Mouse (Mus musculus): ENCODE measurements around the gene Rpn1. TPM values are rescaled to one million over a fixed set of nuclear protein-coding genes. Genes with fewer than 3 reads are reported as not detected.
A peak's percentile ranks its signal among the peaks of the same experiment; 100 is the strongest.

The Rpn1 gene
- polyA plus RNA-seq, 2 experiments, result 316 to 381 TPM

DNA sequence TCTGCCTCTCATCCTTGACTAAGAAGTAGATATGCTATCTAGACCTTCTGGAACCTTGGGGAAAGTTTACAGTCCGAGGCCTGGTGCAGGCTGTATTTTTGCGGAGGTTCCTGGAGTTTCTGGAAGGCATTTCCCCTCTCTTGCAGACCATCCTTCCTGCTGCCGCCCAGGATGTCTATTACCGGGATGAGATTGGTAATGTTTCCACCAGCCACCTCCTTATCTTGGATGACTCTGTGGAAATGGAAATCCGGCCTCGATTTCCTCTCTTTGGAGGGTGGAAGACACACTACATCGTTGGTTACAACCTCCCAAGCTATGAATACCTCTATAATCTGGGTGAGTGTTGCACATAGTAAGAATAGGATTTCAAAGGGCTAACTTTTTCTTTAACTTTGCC lies 11.1 kb downstream of the Rpn1 start:
- Histone ChIP-seq H3K27ac (replicated peaks; ENCODE audit: low read depth, low read length) (no peak overlapping the region), H3K4me3 (replicated peaks; ENCODE audit: low read length) (no peak overlapping the region), H3K4me2 (replicated peaks; ENCODE audit: low read depth, low read length, severe bottlenecking) (no peak overlapping the region), H3K9ac (ENCODE audit: low read depth, low read length, severe bottlenecking) (no peak overlapping the region), H3K9me3 (ENCODE audit: control insufficient read depth, low read length) (no peaks in the 10 kb centered on the region), H3K4me1 (ENCODE audit: control insufficient read depth, insufficient read depth, low read length) (no peaks in the 10 kb centered on the region), H3K36me3 (ENCODE audit: control insufficient read depth, insufficient read depth, low read length) (peaks cover 92% of the 10 kb centered on the region), H3K27me3 (ENCODE audit: control insufficient read depth, insufficient read depth, low read length) (no peaks in the 10 kb centered on the region)
- ATAC-seq (ENCODE audit: low FRiP score, low read depth) (no peak), DNase-seq (ENCODE audit: low spot score) (no peak)
- no peak for TF ChIP-seq POLR2A (IDR thresholded peaks at IDR 0.05; ENCODE audit: borderline replicate concordance, extremely low read depth, insufficient read depth, insufficient read length)
- WGBS, result 93% methylated on average over 7 of the region's 7 CpGs

- Histone ChIP-seq H3K36me3 (ENCODE audit: control insufficient read depth, insufficient read depth, low read length) (peaks cover 77% of the 10 kb centered on the region), H3K4me1 (ENCODE audit: control insufficient read depth, insufficient read depth, low read length) (peaks cover 10% of the 10 kb centered on the region), H3K27ac (replicated peaks; ENCODE audit: low read depth, low read length) (no peak overlapping the region), H3K4me2 (replicated peaks; ENCODE audit: low read depth, low read length, severe bottlenecking) (no peak overlapping the region), H3K9me3 (ENCODE audit: control insufficient read depth, low read length) (no peaks in the 10 kb centered on the region), H3K27me3 (ENCODE audit: control insufficient read depth, insufficient read depth, low read length) (no peaks in the 10 kb centered on the region), H3K9ac (ENCODE audit: low read depth, low read length, severe bottlenecking) (no peak overlapping the region), H3K4me3 (replicated peaks; ENCODE audit: low read length) (no peak overlapping the region)
- no peak for TF ChIP-seq POLR2A (IDR thresholded peaks at IDR 0.05; ENCODE audit: borderline replicate concordance, extremely low read depth, insufficient read depth, insufficient read length)
- ATAC-seq (ENCODE audit: low FRiP score, low read depth) (no peak), DNase-seq (ENCODE audit: low spot score) (no peak)
- WGBS, result 96% methylated on average over 6 of the region's 6 CpGs
Measured at GRCm38 (mm10) chr6:88102096-88102495, 17.8 kb downstream of the Rpn1 start.

DNA sequence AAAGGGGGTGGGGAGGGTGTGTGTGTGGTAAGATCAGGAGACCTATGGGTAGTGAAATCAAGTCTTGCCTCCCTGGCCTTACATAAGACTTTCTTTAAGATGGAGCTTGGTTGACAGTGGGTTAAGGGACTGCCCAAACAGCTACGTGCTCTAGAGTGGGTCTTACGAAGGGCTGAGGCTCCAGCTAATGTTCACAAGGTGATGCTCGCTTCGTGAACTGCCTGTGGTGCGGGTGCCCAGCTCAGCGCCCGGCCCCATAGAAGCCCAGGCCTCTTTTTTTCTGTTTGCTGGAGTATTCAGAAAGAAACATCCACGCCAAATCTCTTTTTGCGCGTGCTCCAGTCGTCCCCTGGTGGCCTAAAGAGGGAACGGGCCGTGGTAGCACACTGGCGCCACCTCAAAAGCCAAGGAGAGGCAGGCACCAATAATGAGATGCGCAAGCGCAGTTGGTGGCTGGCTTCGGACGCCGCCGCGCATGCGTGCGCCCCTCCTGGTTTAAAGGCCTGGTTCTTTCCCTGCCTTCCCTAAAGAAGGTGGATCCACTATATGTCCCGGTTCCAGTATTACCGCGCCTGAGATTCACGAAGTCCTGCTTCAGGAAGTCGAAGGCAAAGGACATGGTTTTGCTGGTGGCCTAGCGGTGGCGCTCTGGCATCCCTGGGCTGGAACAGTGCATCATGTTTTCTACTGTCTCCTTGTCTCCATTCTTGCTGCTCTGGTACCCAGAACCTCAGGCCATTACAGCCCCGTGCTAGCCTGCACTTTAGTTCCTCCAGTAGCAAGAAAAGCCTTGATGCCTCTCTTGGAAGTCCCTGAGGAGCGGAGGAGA lies 21.7 kb downstream of the Rpn1 start:
- peak overlapping the region; percentile 18 for H3K4me3 ChIP-seq (replicated peaks; ENCODE audit: low read length)
- peak overlapping the region; percentile 56; the same call in 1 of the 2 replicates for H3K27ac ChIP-seq (replicated peaks; ENCODE audit: low read depth, low read length)
- peaks cover 10% of the 10 kb centered on the region for H3K4me1 ChIP-seq (ENCODE audit: control insufficient read depth, insufficient read depth, low read length)
- ATAC-seq (ENCODE audit: low FRiP score, low read depth) (peak; percentile 91), DNase-seq (ENCODE audit: low spot score) (peak; percentile 95)
- WGBS, result 10% methylated on average over 32 of the region's 32 CpGs
- H3K9ac ChIP-seq (ENCODE audit: low read depth, low read length, severe bottlenecking), result peak overlapping the region; percentile 49
- H3K9me3 ChIP-seq (ENCODE audit: control insufficient read depth, low read length), result no peaks in the 10 kb centered on the region
- peak overlapping the region; percentile 43 for H3K4me2 ChIP-seq (replicated peaks; ENCODE audit: low read depth, low read length, severe bottlenecking)
- H3K27me3 ChIP-seq (ENCODE audit: control insufficient read depth, insufficient read depth, low read length), result no peaks in the 10 kb centered on the region
- TF ChIP-seq POLR2A (IDR thresholded peaks at IDR 0.05; ENCODE audit: borderline replicate concordance, extremely low read depth, insufficient read depth, insufficient read length), result 0 out of 2 replicates have a peak, but pooled peaks have one; percentile 32
- peaks cover 39% of the 10 kb centered on the region for H3K36me3 ChIP-seq (ENCODE audit: control insufficient read depth, insufficient read depth, low read length)

DNA sequence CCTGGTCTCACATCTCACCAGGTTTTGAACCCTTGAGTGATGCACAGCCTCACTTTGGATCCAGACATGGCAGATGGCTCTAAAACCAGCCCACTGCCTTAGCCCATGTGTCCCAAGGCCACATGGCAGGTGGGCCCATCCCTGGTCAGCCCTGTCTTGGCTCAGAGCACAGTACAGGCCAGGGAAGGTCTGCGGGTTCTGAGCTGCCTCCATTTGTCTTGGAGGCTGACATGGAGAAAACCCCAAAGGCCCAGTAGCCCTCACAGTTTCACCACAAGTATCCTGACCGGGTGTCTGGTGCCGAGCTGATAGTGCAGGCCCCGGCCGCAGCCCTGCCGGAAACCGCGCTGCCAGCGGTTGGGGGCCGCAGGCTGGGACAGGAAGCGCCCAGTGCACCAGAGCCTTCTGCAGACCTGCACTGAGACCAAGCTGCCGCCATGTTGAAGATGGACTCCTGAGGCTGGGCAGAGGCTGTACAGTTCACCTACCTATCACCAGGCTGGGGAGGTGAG lies 22.4 kb downstream of the Rpn1 start:
- Histone ChIP-seq H3K36me3 (ENCODE audit: control insufficient read depth, insufficient read depth, low read length) (peaks cover 33% of the 10 kb centered on the region), H3K4me3 (replicated peaks; ENCODE audit: low read length) (peak overlapping the region; percentile 18), H3K4me1 (ENCODE audit: control insufficient read depth, insufficient read depth, low read length) (peaks cover 10% of the 10 kb centered on the region), H3K9ac (ENCODE audit: low read depth, low read length, severe bottlenecking) (peak overlapping the region; percentile 49), H3K27ac (replicated peaks; ENCODE audit: low read depth, low read length) (peak overlapping the region; percentile 56; the same call in 1 of the 2 replicates), H3K27me3 (ENCODE audit: control insufficient read depth, insufficient read depth, low read length) (no peaks in the 10 kb centered on the region), H3K9me3 (ENCODE audit: control insufficient read depth, low read length) (no peaks in the 10 kb centered on the region), H3K4me2 (replicated peaks; ENCODE audit: low read depth, low read length, severe bottlenecking) (peak overlapping the region; percentile 43; the same call in 1 of the 2 replicates)
- ATAC-seq (ENCODE audit: low FRiP score, low read depth) (no peak), DNase-seq (ENCODE audit: low spot score) (no peak)
- TF ChIP-seq POLR2A (IDR thresholded peaks at IDR 0.05; ENCODE audit: borderline replicate concordance, extremely low read depth, insufficient read depth, insufficient read length), result no peak
- 97% methylated on average over 12 of the region's 12 CpGs for WGBS

GRCm38 (mm10) chr6:88107661-88108535 lies 23.6 kb downstream of the Rpn1 start:
- no peak overlapping the region for H3K27ac ChIP-seq (replicated peaks; ENCODE audit: low read depth, low read length)
- DNase-seq (ENCODE audit: low spot score), result no peak
- no peak for TF ChIP-seq POLR2A (IDR thresholded peaks at IDR 0.05; ENCODE audit: borderline replicate concordance, extremely low read depth, insufficient read depth, insufficient read length)
- H3K36me3 ChIP-seq (ENCODE audit: control insufficient read depth, insufficient read depth, low read length), result peaks cover 20% of the 10 kb centered on the region
- peaks cover 10% of the 10 kb centered on the region for H3K4me1 ChIP-seq (ENCODE audit: control insufficient read depth, insufficient read depth, low read length)
- no peak overlapping the region for H3K9ac ChIP-seq (ENCODE audit: low read depth, low read length, severe bottlenecking)
- 87% methylated on average over 10 of the region's 10 CpGs for WGBS
- H3K4me2 ChIP-seq (replicated peaks; ENCODE audit: low read depth, low read length, severe bottlenecking), result no peak overlapping the region
- no peaks in the 10 kb centered on the region for H3K27me3 ChIP-seq (ENCODE audit: control insufficient read depth, insufficient read depth, low read length)
- H3K4me3 ChIP-seq (replicated peaks; ENCODE audit: low read length), result no peak overlapping the region
- ATAC-seq (ENCODE audit: low FRiP score, low read depth), result no peak
- H3K9me3 ChIP-seq (ENCODE audit: control insufficient read depth, low read length), result no peaks in the 10 kb centered on the region

All from limb, embryonic 14.5 days (tissue).